Mouse (Mus musculus): ENCODE data around the gene Lce1g.

Lce1g gene
- long read RNA-seq, experiment 1: 0 reads
- long read RNA-seq, experiment 2: 0 reads

GRCm38 (mm10) chr3:92752238-92752637 lies at the start of gene Lce1g:
TSS of gene Lce1g (minus strand) at chr3:92752338.
- intact Hi-C loops (cut with DNase I): no loop called here

DNA sequence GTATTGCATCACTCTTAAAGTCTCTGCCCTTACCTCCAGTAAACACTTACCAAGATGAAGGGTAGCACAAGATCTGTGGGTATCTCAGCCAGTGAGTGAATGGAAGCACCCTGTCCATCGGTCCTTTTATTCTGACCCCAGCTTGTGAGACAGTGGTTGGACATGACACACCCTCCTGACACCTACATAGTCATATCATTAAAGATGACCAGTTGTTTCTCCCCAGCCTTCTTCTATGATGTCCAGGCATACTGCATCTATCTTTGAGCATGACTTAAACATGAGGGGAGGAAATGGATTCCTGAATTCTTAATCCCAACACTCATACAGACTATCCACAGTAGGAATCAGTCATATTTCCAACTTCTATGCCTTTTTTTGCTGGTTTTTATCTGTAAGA lies 38.3 kb upstream of the Lce1g start, which contains the start of gene Lce1j:
Gene Lce1j, minus strand, starts transcription at position 101 of the 400 bp plus-strand sequence.
- intact Hi-C loops (cut with DNase I): no loop called here

- intact Hi-C loops (cut with DNase I): no loop called here
Measured at GRCm38 (mm10) chr3:92778799-92779198, 26.7 kb upstream of the Lce1g start, which contains the start of gene Lce1i. TSS of gene Lce1i (minus strand) at chr3:92778899.

GRCm38 (mm10) chr3:92771573-92771972 lies 19.4 kb upstream of the Lce1g start:
- intact Hi-C loops (cut with DNase I): no loop called here

DNA sequence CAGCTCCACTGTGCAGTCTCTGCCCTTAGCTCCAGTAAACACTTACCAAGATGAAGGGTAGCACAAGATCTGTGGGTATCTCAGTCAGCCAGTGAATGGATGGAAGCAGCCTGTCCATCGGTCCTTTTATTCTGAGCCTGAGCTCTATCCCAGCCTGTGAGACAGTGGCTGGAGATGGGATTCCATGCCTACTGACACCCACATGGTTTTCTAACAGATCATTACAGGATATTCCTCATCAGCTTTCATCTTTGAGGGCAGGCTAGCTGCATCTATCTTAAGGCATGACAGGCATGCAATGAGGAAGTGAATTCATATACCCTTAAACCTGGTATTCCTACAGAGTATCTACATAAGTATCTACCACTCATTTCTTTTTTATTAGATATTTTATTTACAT lies 12.8 kb upstream of the Lce1g start, which contains the start of gene Lce1h:
Gene Lce1h, minus strand, starts transcription at position 101 of the 400 bp plus-strand sequence.
- intact Hi-C loops (cut with DNase I): no loop called here

DNA sequence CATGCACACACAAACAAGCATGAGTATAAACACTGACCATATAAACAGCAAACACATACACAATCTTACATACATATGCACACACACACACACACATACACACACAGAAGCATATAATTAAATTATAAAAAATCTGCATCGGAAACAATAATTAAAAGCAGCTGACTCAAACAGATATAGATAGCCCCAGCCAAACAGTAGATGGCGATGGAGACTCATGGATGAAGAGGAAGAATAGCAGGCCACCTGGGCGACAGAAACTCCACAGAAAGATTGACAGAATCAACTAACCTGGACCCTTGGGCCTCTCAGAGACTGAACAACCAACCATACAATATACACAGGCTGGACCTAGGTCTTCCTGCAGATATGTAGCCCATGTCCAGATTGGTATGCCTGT lies 1.1 kb upstream of the Lce1g start:
- intact Hi-C loops (cut with DNase I): no loop called here

DNA sequence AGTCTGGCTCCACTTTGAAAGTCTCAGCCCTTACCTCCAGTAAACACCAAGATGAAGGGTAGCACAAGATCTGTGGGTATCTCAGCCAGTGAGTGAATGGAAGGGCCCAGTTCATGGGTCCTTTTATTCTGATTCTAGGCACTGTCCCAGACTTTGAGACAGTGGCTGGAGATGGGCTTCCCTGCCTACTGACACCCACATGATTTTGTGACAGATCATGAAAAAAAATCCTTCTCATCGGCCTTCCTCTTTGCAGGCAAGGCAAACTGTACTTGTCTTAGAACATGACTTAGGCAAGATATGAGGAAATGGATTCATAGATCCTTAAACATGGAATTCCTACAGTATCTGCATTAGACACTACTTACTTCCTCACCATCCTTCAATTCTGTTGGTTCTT lies 13.1 kb downstream of the Lce1g start, which contains the start of gene Gm38119:
Gene Gm38119, minus strand, starts transcription at position 101 of the 400 bp plus-strand sequence.
- intact Hi-C loops (cut with DNase I): no loop called here

DNA sequence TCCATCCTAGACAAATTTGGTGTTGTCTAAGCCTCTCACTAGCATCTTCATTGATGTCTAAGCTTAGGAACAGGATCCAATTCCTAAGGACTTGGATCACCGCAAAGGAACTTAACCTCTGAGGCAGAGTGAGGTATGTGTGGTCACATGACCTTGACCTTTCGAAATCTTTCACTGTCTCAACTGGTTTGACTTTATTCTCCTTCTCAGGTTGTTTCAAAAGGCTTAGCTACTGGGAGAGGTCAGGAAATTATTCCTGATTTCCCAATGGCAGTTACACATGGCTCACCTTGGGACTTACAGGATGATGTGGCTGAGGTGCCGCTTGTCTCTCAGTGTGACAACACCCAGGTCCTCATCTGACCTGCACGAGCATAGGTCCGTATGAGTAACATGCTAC lies 29.5 kb downstream of the Lce1g start:
- intact Hi-C loops (cut with DNase I): no loop called here

DNA sequence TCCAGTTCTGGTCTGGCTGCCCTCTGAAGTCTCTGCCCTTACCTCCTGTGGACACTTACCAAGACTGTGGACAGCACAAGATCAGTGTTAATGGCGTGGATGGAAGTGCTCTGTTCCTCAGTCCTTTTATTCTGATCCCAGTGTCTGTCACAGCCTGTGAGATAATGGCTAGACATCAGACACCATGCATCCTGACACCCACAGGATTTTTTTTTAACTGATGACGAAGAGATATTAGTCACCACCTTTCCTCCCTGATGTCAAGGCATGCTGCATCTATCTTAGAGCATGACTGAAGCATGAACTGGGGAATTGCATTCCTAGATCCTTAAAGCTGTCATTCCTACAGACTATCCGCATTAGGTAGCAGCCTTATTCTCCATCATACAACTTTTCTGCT lies 31.9 kb downstream of the Lce1g start, which contains the start of gene Lce1f:
Gene Lce1f, minus strand, starts transcription at position 101 of the 400 bp plus-strand sequence.
- intact Hi-C loops (cut with DNase I): no loop called here

DNA sequence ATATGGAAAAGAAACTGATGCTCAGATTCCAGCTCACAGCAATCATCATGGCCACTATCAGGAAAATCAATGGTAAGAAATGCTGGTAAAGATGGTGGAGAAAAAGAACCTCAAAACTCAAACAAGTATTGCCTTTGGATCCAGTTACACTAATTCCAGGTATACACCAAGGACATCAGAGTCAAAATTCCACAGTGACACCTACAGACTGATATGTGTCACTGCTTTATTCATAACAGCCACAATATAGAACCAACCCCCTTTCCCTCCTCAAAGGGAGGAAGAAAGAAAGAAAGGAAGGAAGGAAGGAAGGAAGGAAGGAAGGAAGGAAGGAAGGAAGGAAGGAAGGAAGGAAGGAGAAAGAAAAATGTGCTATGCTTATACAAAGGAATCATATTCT lies 37.0 kb downstream of the Lce1g start:
- intact Hi-C loops (cut with DNase I): no loop called here

DNA sequence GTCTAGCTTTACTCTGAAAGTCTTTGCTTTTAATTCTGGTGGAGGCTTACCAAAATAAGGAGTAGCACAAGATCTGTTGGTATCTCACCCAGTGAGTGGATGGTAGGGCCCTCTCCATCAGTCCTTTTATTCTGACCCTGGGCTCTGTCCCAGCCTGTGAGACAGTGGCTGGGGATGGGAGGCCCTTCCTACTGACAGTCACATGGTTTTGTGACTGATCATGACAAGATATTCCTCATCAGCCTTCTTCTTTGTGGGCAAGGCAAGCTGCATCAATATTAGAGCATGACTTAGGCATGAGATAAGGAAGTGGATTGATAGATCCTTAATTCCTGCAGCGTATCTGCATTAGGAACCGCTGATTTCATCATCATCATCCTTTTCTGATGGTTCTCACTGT lies 43.2 kb downstream of the Lce1g start, which contains the start of gene Lce1e:
Gene Lce1e, minus strand, starts transcription at position 101 of the 400 bp plus-strand sequence.
- intact Hi-C loops (cut with DNase I): no loop called here

Measured in adrenal gland (tissue).